Mouse (Mus musculus) limb, embryonic 15.5 days (tissue): ENCODE data around the gene Gm10230. TPM values are rescaled to one million over a fixed set of nuclear protein-coding genes. Genes with fewer than 3 reads are reported as not detected.
"Not testable (repeated sequence)": the region's sequence is repeated elsewhere in the genome, so short reads cannot be mapped to it uniquely, and the experiment has no call there.

Experiments
- ATAC-seq: fragments of 200-750 bp; cut with Nextera tagmentation; 2 replicates; pipeline ENCODE4 v1.8.0; 2017; ENCODE audit warnings: low read depth, moderate TSS enrichment; ENCODE audit not compliant: insufficient number of reproducible peaks, low FRiP score, low TSS enrichment
- H3K27ac ChIP-seq: fragments of 300-500 bp; sonication (generic); 2 replicates; pipeline ENCODE4 v1.5.1; 2015; ENCODE audit warnings: moderate library complexity, mild to moderate bottlenecking, inconsistent platforms
- H3K27me3 ChIP-seq: fragments of 300-500 bp; sonication (generic); 2 replicates; pipeline ENCODE4 v1.6.1; 2015; ENCODE audit warnings: inconsistent platforms
- H3K36me3 ChIP-seq: fragments of 300-500 bp; sonication (generic); 2 replicates; pipeline ENCODE4 v1.6.1; 2015; ENCODE audit warnings: inconsistent platforms
- H3K4me1 ChIP-seq: fragments of 300-500 bp; sonication (generic); 2 replicates; pipeline ENCODE4 v1.6.1; 2015; ENCODE audit warnings: inconsistent platforms
- H3K4me2 ChIP-seq: fragments of 300-500 bp; sonication (generic); 2 replicates; pipeline ENCODE4 v1.6.1; 2015; ENCODE audit warnings: mild to moderate bottlenecking, inconsistent platforms
- H3K4me3 ChIP-seq: fragments of 300-500 bp; sonication (generic); 2 replicates; pipeline ENCODE4 v1.5.1; 2015; ENCODE audit warnings: mild to moderate bottlenecking, inconsistent platforms
- H3K9ac ChIP-seq: fragments of 300-500 bp; sonication (generic); 2 replicates; pipeline ENCODE4 v1.6.1; 2015; ENCODE audit warnings: inconsistent platforms
- H3K9me3 ChIP-seq: fragments of 300-500 bp; sonication (generic); 2 replicates; pipeline ENCODE4 v1.6.1; 2016; ENCODE audit warnings: inconsistent platforms
- WGBS: fragments of 180-500 bp; shearing (Covaris S2); methylation state at CpG from one replicate; pipeline ENCODE4 v1.1.7; 2015; 5-methylcytosine and 5-hydroxymethylcytosine counted together
- microRNA-seq: library from miRNA; unstranded; fragments of <30 nt; microRNA quantifications from one replicate; pipeline ENCODE4, GENCODE M21; 2016
- polyA plus RNA-seq: library from polyadenylated mRNA; unstranded; fragments of >200 nt; fragmentation: Nextera tagmentation; extraction: Ambion mirVana; gene quantifications from 2 replicates; pipeline ENCODE4 v1.2.1, GENCODE M21; 2015

The Gm10230 gene
- polyA plus RNA-seq, result not detected in 2 replicates

DNA sequence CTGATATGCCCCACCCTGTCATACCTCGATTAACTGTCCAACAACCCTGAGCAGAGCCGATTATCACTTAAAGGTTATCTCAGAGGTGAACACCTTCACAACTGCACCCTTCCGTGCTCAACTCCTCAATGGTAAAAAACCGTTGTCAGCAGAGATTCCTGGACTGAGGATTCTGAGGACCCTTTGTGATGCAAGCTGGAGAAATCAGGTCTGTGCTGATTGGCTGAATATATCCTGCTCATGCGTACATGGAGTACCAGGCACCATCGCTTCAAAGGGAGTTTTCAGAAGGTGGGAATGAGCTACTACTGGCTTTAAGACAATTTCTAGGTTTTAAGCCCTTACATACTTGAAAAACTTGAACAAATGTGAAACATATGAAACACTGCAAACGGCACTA lies at the start of gene Gm10230:
Gene Gm10230 (minus strand): TSS at position 101 of the 400 bp plus-strand sequence.
- not testable (repeated sequence) for H3K4me1 ChIP-seq, ATAC-seq, H3K9ac ChIP-seq, H3K27ac ChIP-seq, H3K4me3 ChIP-seq, H3K9me3 ChIP-seq, H3K4me2 ChIP-seq, H3K36me3 ChIP-seq, H3K27me3 ChIP-seq
- no CpG with 5 or more reads among the region's 7 CpGs for WGBS

Small RNA genes within 50 kb of the gene (microRNA-seq; reads per million reads assigned to microRNA genes)
- not detected for gene Gm44452
